9 mouse cellular contexts compared by ENCODE assay signal in the genomic region with DNA sequence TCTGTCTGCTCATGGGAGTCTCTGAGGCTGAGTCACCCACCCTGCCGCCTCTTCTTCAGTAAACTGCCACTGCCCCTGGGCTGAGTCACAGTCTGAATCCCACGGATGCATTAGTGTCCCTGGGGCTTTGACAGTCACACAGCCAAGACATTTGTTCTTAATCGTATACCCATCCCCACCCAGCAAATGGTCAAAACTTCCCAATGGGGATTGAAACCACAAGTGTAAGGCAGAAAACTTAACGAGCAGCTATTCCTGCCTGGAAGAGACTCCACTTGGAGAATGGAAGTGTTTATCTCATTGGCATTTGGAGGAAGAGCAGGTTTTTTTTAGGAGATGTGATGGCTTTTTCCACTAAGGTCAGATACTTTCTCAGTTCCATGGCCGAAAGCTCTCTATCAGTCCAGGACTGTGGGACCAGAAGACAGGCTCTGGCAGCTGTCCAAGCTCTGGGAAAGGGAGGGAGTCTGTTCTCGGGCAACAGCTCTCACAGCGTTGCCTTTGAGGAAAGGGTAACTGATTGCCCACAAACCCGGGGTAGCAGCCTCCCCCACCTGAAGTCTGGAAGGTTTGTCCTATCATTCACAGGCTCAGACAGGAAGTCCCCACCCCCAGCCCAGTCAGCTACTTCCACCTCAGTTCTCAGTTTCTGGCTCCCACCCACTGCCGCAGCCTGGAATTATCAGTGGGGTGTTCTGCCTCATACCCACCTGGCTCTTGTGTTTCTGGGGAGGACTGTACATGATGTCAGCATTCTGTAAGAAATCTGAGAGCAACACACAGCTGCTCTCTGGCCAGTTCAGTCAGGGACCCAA.
DNase-seq lines count a peak whose midpoint lies in the region; ATAC-seq lines count a peak whose summit lies in the region.
"Had no signal": no experiment of that assay in that cellular context is flagged by ENCODE, and none has a peak within 500 bp of the region (broad histone marks: within the 10 kb centered on the region; RNA-seq: fewer than 3 reads in every experiment).

No protein-coding gene starts in this region.

- H3K4me1 ChIP-seq in forebrain, embryonic 14.5 days (ENCODE audit: control insufficient read depth, insufficient read depth, low read length), result no peaks in the 10 kb centered on the region
- H3K4me1 ChIP-seq in forebrain, embryonic 12.5 days, result no peaks in the 10 kb centered on the region
- H3K4me1 ChIP-seq in forebrain, embryonic 15.5 days, result no peaks in the 10 kb centered on the region
- H3K4me1 ChIP-seq: liver, embryonic 13.5 days had no signal

- no peak overlapping the region for H3K27ac ChIP-seq in forebrain, embryonic 14.5 days (ENCODE audit: low read depth, low read length)
- H3K27ac ChIP-seq in forebrain, embryonic 12.5 days, result no peak overlapping the region
- no peak overlapping the region for H3K27ac ChIP-seq in forebrain, embryonic 15.5 days (replicated peaks)
- H3K27ac ChIP-seq: liver, embryonic 13.5 days had no signal

- H3K9ac ChIP-seq in forebrain, embryonic 14.5 days (ENCODE audit: low read length), result no peak overlapping the region
- no peak overlapping the region for H3K9ac ChIP-seq in forebrain, embryonic 12.5 days
- no peak overlapping the region for H3K9ac ChIP-seq in forebrain, embryonic 15.5 days (replicated peaks)
- H3K9ac ChIP-seq: liver, embryonic 13.5 days had no signal

- H3K27me3 ChIP-seq in forebrain, embryonic 14.5 days (replicated peaks; ENCODE audit: control insufficient read depth, insufficient read depth, low read length), result no peaks in the 10 kb centered on the region
- no peaks in the 10 kb centered on the region for H3K27me3 ChIP-seq in forebrain, embryonic 12.5 days
- no peaks in the 10 kb centered on the region for H3K27me3 ChIP-seq in forebrain, embryonic 15.5 days
- H3K27me3 ChIP-seq: liver, embryonic 13.5 days had no signal

- 55% methylated on average over 9 of the region's 9 CpGs for WGBS in forebrain, embryonic 14.5 days
- WGBS in forebrain, embryonic 12.5 days, result 69% methylated on average over 9 of the region's 9 CpGs
- WGBS in forebrain, embryonic 15.5 days, result 48% methylated on average over 9 of the region's 9 CpGs

- H3K36me3 ChIP-seq in forebrain, embryonic 14.5 days (ENCODE audit: control insufficient read depth, insufficient read depth, low read length), result no peaks in the 10 kb centered on the region
- no peaks in the 10 kb centered on the region for H3K36me3 ChIP-seq in forebrain, embryonic 12.5 days (replicated peaks)
- H3K36me3 ChIP-seq in forebrain, embryonic 15.5 days, result no peaks in the 10 kb centered on the region
- H3K36me3 ChIP-seq: liver, embryonic 13.5 days had no signal

- no peaks in the 10 kb centered on the region for H3K9me3 ChIP-seq in forebrain, embryonic 14.5 days (replicated peaks; ENCODE audit: control insufficient read depth, low read length)
- no peaks in the 10 kb centered on the region for H3K9me3 ChIP-seq in forebrain, embryonic 12.5 days
- no peaks in the 10 kb centered on the region for H3K9me3 ChIP-seq in forebrain, embryonic 15.5 days
- H3K9me3 ChIP-seq: liver, embryonic 13.5 days had no signal

- ATAC-seq in forebrain, embryonic 14.5 days, result no peak
- ATAC-seq in forebrain, embryonic 12.5 days (ENCODE audit: low FRiP score), result no peak
- no peak for ATAC-seq in forebrain, embryonic 15.5 days (replicated peaks)

- peak; percentile 42 for DNase-seq in forebrain, embryonic 14.5 days (ENCODE audit: low spot score)
- DNase-seq in CD4-positive, CD25-positive, alpha-beta regulatory T cell, adult 2 months (ENCODE audit: low read depth, low spot score), result peak; percentile 47
- peak; percentile 67 for DNase-seq in gastrocnemius, adult 18-20 months (ENCODE audit: low spot score)
- peak; percentile 15 for DNase-seq in kidney, adult 11 months
- peak; percentile 58 for DNase-seq in lung, postnatal 36 days
- DNase-seq in urinary bladder, adult 18-20 months (ENCODE audit: low spot score in 2 of 2), result no peak
- DNase-seq: liver, embryonic 13.5 days had no signal

- H3K4me2 ChIP-seq in forebrain, embryonic 14.5 days (ENCODE audit: low read length), result no peak overlapping the region
- H3K4me2 ChIP-seq in forebrain, embryonic 12.5 days, result no peak overlapping the region
- no peak overlapping the region for H3K4me2 ChIP-seq in forebrain, embryonic 15.5 days (replicated peaks)
- H3K4me2 ChIP-seq: liver, embryonic 13.5 days had no signal

- no peak overlapping the region for H3K4me3 ChIP-seq in forebrain, embryonic 14.5 days (ENCODE audit: low read depth, low read length)
- H3K4me3 ChIP-seq in forebrain, embryonic 12.5 days (replicated peaks), result no peak overlapping the region
- no peak overlapping the region for H3K4me3 ChIP-seq in forebrain, embryonic 15.5 days
- H3K4me3 ChIP-seq: liver, embryonic 13.5 days had no signal

Comparison
In these comparisons a context has a peak if more than half of its experiments do, and no peak if none do; other contexts are left out.
1. DNase-seq: peak in forebrain, embryonic 14.5 days (single experiment), CD4-positive, CD25-positive, alpha-beta regulatory T cell, adult 2 months (single experiment), gastrocnemius, adult 18-20 months (single experiment), kidney, adult 11 months (single experiment) and lung, postnatal 36 days (single experiment); none in urinary bladder, adult 18-20 months (0 of 2).